Mouse (Mus musculus) lung, embryonic 16.5 days (tissue): Measurements from ENCODE around the gene D13Ertd608e. TPM values are rescaled to one million over a fixed set of nuclear protein-coding genes. Genes with fewer than 3 reads are reported as not detected.
"Not testable (repeated sequence)": the region's sequence is repeated elsewhere in the genome, so short reads cannot be mapped to it uniquely, and the experiment has no call there.

Experiments used
- ATAC-seq: fragments of 200-750 bp; cut with Nextera tagmentation; 2 replicates; pipeline ENCODE4 v1.8.0; 2017; ENCODE audit warnings: low read depth, mild to moderate bottlenecking, moderate library complexity
- H3K27ac ChIP-seq: fragments of 300-500 bp; sonication (generic); 2 replicates; pipeline ENCODE4 v1.5.1; 2014; ENCODE audit warnings: mild to moderate bottlenecking, control low read depth, low read length
- H3K27me3 ChIP-seq: fragments of 300-500 bp; sonication (generic); 2 replicates; pipeline ENCODE4 v1.6.1; 2014; ENCODE audit warnings: low read depth, low read length, mixed read lengths; ENCODE audit not compliant: control insufficient read depth, insufficient read depth
- H3K36me3 ChIP-seq: fragments of 300-500 bp; sonication (generic); 2 replicates; pipeline ENCODE4 v1.6.1; 2014; ENCODE audit warnings: low read length; ENCODE audit not compliant: control insufficient read depth, insufficient read depth
- H3K4me1 ChIP-seq: fragments of 300-500 bp; sonication (generic); replicated peaks from 2 replicates; pipeline ENCODE4 v1.6.1; 2014; ENCODE audit warnings: low read length, mixed read lengths; ENCODE audit not compliant: control insufficient read depth, insufficient read depth
- H3K4me2 ChIP-seq: fragments of 300-500 bp; sonication (generic); 2 replicates; pipeline ENCODE4 v1.6.1; 2014; ENCODE audit warnings: low read depth, low read length, control low read depth
- H3K4me3 ChIP-seq: fragments of 300-500 bp; sonication (generic); 2 replicates; pipeline ENCODE4 v1.5.1; 2014; ENCODE audit warnings: mild to moderate bottlenecking, low read length, control low read depth
- H3K9ac ChIP-seq: fragments of 300-500 bp; sonication (generic); 2 replicates; pipeline ENCODE4 v1.6.1; 2014; ENCODE audit warnings: low read length, control low read depth
- H3K9me3 ChIP-seq: fragments of 300-500 bp; sonication (generic); 2 replicates; pipeline ENCODE4 v1.6.1; 2016; ENCODE audit warnings: low read length; ENCODE audit not compliant: control insufficient read depth
- WGBS: fragments of 180-500 bp; shearing (Covaris S2); extraction: QIAGEN DNeasy Blood & Tissue Kit; methylation state at CpG from one replicate; pipeline ENCODE4 v1.1.7; 2014; 5-methylcytosine and 5-hydroxymethylcytosine counted together
- polyA plus RNA-seq: library from polyadenylated mRNA; unstranded; fragments of >200 nt; fragmentation: Nextera tagmentation; extraction: Ambion mirVana; gene quantifications from 2 replicates; pipeline ENCODE4 v1.2.1, GENCODE M21; 2015

D13Ertd608e gene
- polyA plus RNA-seq: not detected in 2 replicates

DNA sequence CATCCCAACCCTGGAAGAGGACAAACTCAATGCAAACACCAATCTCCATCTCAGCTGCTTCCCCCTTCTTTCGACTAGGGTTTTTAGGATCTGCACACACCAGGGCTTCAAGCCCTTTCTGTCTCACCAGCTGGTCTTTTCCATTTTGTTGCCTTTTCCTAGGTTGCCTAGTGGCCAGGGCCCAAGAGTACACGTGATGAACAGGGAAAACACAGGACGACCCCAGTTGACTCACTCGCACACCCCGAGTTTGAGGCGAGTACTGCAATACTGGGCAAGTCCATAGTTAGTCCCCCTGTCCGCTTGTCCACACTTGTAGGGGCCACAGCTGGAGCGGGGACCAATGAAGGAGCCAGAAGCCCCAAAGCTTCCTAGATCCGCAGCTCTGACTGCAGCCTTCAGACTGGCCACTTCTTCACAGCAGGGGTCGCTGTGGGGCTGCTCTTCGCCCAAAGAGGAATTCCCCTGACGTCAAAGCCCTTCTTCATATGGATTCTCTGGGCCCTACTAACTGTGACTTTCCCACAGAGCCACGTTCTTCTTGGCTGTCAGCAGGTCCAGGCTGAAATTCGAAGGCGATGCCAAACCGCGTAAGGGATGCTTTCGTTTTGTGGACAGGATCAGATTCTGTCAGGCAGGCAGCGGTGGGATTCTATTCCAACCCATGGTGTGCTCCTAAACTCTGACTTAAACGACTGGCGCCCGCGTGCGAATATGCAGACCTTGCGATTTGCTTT lies at the start of gene D13Ertd608e:
Gene D13Ertd608e, plus strand, starts transcription at position 687 of the 737 bp plus-strand sequence.
- Histone ChIP-seq H3K4me2 (peak within 1 kb of the TSS; percentile 45), H3K4me3 (peak within 1 kb of the TSS; percentile 32)
- not testable (repeated sequence) for H3K9ac ChIP-seq, H3K27ac ChIP-seq, H3K36me3 ChIP-seq, H3K4me1 ChIP-seq, H3K9me3 ChIP-seq, H3K27me3 ChIP-seq
- peak; percentile 72 for ATAC-seq
- WGBS: 16% methylated on average over 16 of the region's 25 CpGs

DNA sequence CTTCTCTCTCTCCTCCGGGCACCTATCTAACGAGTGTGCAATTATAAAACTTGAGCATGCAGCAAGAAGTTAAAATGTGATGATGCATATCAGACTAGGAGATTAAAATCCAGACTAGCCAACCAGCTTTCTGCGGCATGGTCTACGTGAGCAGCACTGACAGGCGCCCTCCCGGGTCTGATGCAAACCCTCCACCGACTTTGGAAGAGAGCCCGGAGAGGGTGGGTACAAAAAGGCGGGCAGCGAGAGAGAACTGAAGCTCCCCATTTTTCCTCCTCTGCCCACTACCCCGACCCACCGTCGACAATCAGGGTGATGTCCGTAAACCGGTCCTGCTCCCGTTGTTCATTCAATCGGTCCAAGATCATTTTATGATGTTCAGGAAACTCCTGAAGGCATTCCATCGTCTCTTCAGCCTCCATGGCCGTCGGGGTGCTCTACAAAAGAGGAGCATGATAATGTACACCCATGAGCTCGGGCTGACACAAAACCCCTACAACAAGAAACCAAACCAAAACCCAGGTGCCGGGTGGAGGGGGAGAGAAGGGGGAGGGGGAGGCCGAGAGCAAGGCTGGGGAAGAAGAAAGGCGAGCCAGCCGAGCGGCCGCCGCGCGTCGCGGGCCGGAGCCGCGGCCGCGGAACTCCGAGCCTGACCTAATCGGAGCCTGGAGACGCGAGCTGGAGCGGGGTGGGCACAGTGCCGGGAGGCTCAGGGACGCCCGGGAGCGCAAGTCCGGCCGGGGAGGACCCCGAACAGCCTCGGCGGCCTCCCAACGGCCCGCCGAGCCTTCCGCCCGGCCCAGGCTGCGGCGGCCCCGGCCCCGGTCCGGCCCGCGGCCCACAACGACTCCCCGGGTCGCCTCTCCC lies 45.7 kb upstream of the D13Ertd608e start:
- Histone ChIP-seq H3K4me1 (peaks cover 15% of the 10 kb centered on the region), H3K27me3 (no peaks in the 10 kb centered on the region), H3K9ac (peak overlapping the region; percentile 95), H3K27ac (peak overlapping the region; percentile 95), H3K36me3 (peaks cover 9% of the 10 kb centered on the region), H3K9me3 (no peaks in the 10 kb centered on the region), H3K4me3 (peak overlapping the region; percentile 88), H3K4me2 (peak overlapping the region; percentile 72)
- WGBS: under 1% methylated on average over 48 of the region's 66 CpGs
- peak; percentile 69 for ATAC-seq

GRCm38 (mm10) chr13:119790761-119791579 lies 44.8 kb upstream of the D13Ertd608e start, which contains the start of gene Zfp131:
Zfp131 (minus strand) TSS chr13:119790889.
- Histone ChIP-seq H3K9me3 (no peaks in the 10 kb centered on the region), H3K4me3 (peak within 1 kb of the TSS; percentile 88), H3K27ac (peak within 1 kb of the TSS; percentile 95), H3K4me1 (peaks cover 15% of the 10 kb centered on the region), H3K36me3 (peaks cover 8% of the 10 kb centered on the region), H3K9ac (peak within 1 kb of the TSS; percentile 95), H3K4me2 (peak within 1 kb of the TSS; percentile 89), H3K27me3 (no peaks in the 10 kb centered on the region)
- ATAC-seq: peak; percentile 98
- WGBS: under 1% methylated on average over 61 of the region's 86 CpGs

DNA sequence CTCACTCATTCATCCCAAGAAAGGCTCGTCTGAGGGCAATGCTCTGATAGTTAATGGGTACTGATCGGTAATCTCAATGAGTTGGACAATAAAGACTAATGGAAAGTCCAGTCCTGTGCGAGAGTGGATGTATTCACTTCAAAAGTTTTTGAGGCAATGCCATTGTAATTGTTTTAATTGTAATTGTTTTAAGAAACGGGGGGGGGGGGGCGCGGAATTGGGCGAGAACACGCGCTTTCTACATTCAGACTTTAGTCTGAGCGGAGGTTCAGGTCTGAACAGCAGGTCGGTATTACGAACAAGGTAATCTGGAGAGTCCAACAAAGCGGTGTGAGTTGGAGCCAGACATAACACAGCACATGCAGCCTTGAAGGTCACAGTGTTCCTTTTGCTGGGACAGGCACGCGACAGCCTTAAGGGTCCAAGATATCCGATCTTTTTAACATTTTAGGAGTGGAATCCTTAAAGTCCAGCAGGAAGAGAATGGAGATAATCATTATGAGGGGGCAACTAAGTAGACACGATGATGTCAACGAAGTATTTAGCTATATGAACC lies 44.1 kb upstream of the D13Ertd608e start:
- Histone ChIP-seq H3K9me3 (no peaks in the 10 kb centered on the region), H3K4me2 (peak overlapping the region; percentile 89), H3K27me3 (no peaks in the 10 kb centered on the region), H3K36me3 (peaks cover 4% of the 10 kb centered on the region; the same call in 1 of the 2 replicates), H3K4me3 (peak overlapping the region; percentile 88), H3K27ac (peak overlapping the region; percentile 93), H3K9ac (peak overlapping the region; percentile 95), H3K4me1 (peaks cover 15% of the 10 kb centered on the region)
- WGBS: 1% methylated on average over 18 of the region's 18 CpGs
- ATAC-seq: no peak

GRCm38 (mm10) chr13:119792791-119793404 lies 42.9 kb upstream of the D13Ertd608e start:
- H3K9ac ChIP-seq: no peak overlapping the region
- H3K27me3 ChIP-seq: no peaks in the 10 kb centered on the region
- H3K4me2 ChIP-seq: no peak overlapping the region
- no peaks in the 10 kb centered on the region for H3K36me3 ChIP-seq
- WGBS: 33% methylated on average over 5 of the region's 5 CpGs
- no peaks in the 10 kb centered on the region for H3K9me3 ChIP-seq
- ATAC-seq: no peak
- H3K27ac ChIP-seq: peak overlapping the region; percentile 57
- no peak overlapping the region for H3K4me3 ChIP-seq
- peaks cover 15% of the 10 kb centered on the region for H3K4me1 ChIP-seq

GRCm38 (mm10) chr13:119797656-119798055 lies 38.1 kb upstream of the D13Ertd608e start:
- H3K4me2 ChIP-seq: no peak overlapping the region
- H3K9me3 ChIP-seq: no peaks in the 10 kb centered on the region
- H3K9ac ChIP-seq: no peak overlapping the region
- peaks cover 2% of the 10 kb centered on the region; the same call in 1 of the 2 replicates for H3K4me1 ChIP-seq
- no peak overlapping the region for H3K27ac ChIP-seq
- no peaks in the 10 kb centered on the region for H3K27me3 ChIP-seq
- H3K36me3 ChIP-seq: no peaks in the 10 kb centered on the region
- ATAC-seq: no peak
- WGBS: 41% methylated on average over 4 of the region's 4 CpGs
- no peak overlapping the region for H3K4me3 ChIP-seq

DNA sequence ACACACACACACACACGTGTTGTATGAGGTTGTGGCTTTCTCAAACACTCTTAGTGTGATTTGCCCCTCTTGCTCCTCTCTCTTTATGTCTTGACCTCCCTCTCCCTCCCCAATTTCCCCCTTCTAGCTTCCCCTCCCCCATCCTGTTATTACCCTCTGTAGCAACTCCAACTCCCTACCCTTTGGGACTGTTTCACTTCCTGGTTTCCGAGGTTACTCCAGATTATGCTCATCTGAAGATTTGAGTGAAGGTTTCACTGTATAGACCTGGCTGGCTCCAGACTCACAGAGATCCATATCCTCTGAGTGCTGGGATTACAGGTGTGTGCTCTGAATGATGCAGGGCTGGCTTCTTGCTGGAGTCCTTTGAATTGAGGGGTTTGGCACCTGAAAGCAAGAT lies 26.9 kb upstream of the D13Ertd608e start:
- Histone ChIP-seq H3K4me3 (no peak overlapping the region), H3K9ac (no peak overlapping the region), H3K36me3 (no peaks in the 10 kb centered on the region), H3K9me3 (no peaks in the 10 kb centered on the region), H3K4me2 (no peak overlapping the region), H3K4me1 (no peaks in the 10 kb centered on the region), H3K27ac (no peak overlapping the region), H3K27me3 (no peaks in the 10 kb centered on the region)
- WGBS: 49% methylated on average over 2 of the region's 2 CpGs
- ATAC-seq: no peak

DNA sequence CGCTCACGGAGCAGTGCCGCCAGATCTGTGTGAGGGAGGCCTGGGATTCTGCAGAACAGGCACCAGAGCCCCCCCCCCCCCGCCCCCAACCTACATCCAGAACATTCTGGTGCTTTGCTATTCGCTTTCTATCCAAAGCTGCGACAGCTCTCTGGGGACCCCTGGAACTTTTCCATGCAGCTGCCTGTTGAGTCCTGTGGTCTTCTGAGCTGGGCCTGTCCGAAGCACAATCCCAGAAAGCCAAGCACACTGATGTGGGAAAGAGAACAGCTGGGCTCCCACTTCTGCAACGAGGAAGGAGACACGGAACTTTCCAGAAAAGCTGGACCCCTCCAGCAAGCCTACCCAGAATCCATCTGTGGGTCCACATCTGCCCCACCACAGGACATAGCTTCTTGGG lies 25.8 kb upstream of the D13Ertd608e start:
- 84% methylated on average over 9 of the region's 9 CpGs for WGBS
- H3K9me3 ChIP-seq: no peaks in the 10 kb centered on the region
- H3K27ac ChIP-seq: no peak overlapping the region
- no peak overlapping the region for H3K4me3 ChIP-seq
- H3K36me3 ChIP-seq: no peaks in the 10 kb centered on the region
- no peak overlapping the region for H3K9ac ChIP-seq
- no peaks in the 10 kb centered on the region for H3K27me3 ChIP-seq
- no peaks in the 10 kb centered on the region for H3K4me1 ChIP-seq
- no peak overlapping the region for H3K4me2 ChIP-seq
- no peak for ATAC-seq
